Mouse (Mus musculus) forebrain, embryonic 10.5 days (tissue): ENCODE data around the gene Galnt17. TPM values are rescaled to one million over a fixed set of nuclear protein-coding genes. Genes with fewer than 3 reads are reported as not detected.

Experiments
- DNase-seq: peaks from one replicate; pipeline ENCODE4 v3.0.0-alpha.2; 2017; ENCODE audit warnings: low spot score; ENCODE audit errors: extremely low spot score
- H3K27ac ChIP-seq: fragments of 300-500 bp; sonication (generic); 2 replicates; pipeline ENCODE4 v1.5.1; 2016; ENCODE audit warnings: mild to moderate bottlenecking
- H3K27me3 ChIP-seq: fragments of 300-500 bp; sonication (generic); 2 replicates; pipeline ENCODE4 v1.6.1; 2016; ENCODE audit warnings: mild to moderate bottlenecking; ENCODE audit not compliant: poor library complexity, severe bottlenecking
- H3K36me3 ChIP-seq: fragments of 300-500 bp; sonication (generic); replicated peaks from 2 replicates; pipeline ENCODE4 v1.6.1; 2016; ENCODE audit warnings: mild to moderate bottlenecking, moderate library complexity
- H3K4me1 ChIP-seq: fragments of 300-500 bp; sonication (generic); 2 replicates; pipeline ENCODE4 v1.6.1; 2016
- H3K4me3 ChIP-seq: fragments of 300-500 bp; sonication (generic); 2 replicates; pipeline ENCODE4 v1.5.1; 2016; ENCODE audit warnings: mild to moderate bottlenecking, moderate library complexity
- H3K9me3 ChIP-seq: fragments of 300-500 bp; sonication (generic); 2 replicates; pipeline ENCODE4 v1.6.1; 2016; ENCODE audit warnings: mild to moderate bottlenecking, moderate library complexity
- WGBS: fragments of 180-500 bp; shearing (Covaris S2); methylation state at CpG from one replicate; pipeline ENCODE4 v1.1.7; 2016; 5-methylcytosine and 5-hydroxymethylcytosine counted together
- polyA plus RNA-seq: library from polyadenylated mRNA; unstranded; fragments of >200 nt; fragmentation: Nextera tagmentation; extraction: Ambion mirVana; gene quantifications from 2 replicates; pipeline ENCODE4 v1.2.1, GENCODE M21; 2016

Galnt17 gene
- polyA plus RNA-seq, 1 experiment from 2014 or later: 0.98 TPM

DNA sequence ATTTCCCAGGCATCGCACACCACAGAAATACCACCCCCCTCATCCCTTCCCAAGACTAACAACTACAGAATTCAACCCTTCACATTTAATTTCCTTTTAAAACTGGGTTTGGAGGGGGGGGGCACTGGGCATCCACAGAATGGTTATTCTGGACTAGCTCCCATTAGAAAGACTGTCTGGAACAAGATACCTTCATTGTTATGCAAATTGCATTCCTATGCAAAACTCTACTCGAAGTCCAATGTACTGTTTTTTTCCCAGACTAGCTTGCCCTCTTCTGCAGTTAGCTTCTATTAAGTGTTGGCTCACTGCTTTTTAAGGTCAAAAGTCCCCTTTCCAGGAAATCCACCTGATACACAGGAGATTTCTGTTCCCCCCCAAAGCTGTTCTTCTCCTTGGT lies 131.1 kb downstream of the Galnt17 start:
- H3K4me3 ChIP-seq: no peak overlapping the region
- H3K36me3 ChIP-seq: no peaks in the 10 kb centered on the region
- peak overlapping the region; percentile 20; the same call in 1 of the 2 replicates for H3K27ac ChIP-seq
- H3K4me1 ChIP-seq: peaks cover 14% of the 10 kb centered on the region
- WGBS: 45% methylated on average over 2 of the region's 2 CpGs
- no peaks in the 10 kb centered on the region for H3K9me3 ChIP-seq
- DNase-seq: no peak
- H3K27me3 ChIP-seq: no peaks in the 10 kb centered on the region

DNA sequence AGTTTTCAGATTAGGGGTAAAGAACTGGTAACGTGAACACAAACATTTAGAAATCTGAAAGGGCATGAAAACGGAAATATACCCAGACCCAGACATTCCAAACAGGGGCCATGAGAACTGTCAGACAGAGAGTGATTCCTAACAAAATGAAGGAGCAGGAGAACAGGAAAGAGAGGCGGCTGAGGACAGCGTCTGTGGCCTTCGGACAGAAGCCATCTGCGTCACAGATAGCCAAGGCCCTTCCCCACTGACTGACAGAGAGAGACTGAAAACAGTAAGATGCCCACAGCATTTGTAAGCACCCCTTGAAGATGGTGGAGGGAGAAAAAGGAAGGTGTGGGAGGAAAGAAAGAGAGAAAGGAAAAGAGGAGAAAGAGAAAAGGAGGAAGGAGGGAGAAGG lies 139.1 kb downstream of the Galnt17 start:
- no peak overlapping the region for H3K27ac ChIP-seq
- 86% methylated on average over 6 of the region's 6 CpGs for WGBS
- H3K36me3 ChIP-seq: no peaks in the 10 kb centered on the region
- H3K9me3 ChIP-seq: no peaks in the 10 kb centered on the region
- DNase-seq: no peak
- H3K4me1 ChIP-seq: peaks cover 5% of the 10 kb centered on the region; the same call in 1 of the 2 replicates
- no peak overlapping the region for H3K4me3 ChIP-seq
- H3K27me3 ChIP-seq: no peaks in the 10 kb centered on the region

DNA sequence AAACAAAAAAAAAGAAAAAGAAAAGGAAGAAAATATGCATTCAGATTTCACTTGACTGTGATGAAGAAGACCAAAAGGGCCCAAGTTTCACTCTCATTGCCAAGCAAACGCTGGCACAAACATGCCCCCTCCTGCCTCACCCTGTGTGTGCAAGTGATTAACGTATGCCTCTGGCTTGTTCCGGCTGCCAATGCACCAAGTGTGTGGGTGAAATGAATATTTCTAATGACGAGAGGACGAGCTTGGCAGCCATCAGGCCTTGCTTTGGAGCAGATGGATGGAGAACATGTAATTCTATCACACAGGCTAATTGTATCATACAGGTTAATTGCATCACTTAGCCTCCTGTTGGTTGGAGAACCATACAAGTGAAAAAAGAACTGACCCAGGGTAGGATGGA lies 140.9 kb downstream of the Galnt17 start:
- no peak for DNase-seq
- 87% methylated on average over 5 of the region's 5 CpGs for WGBS

DNA sequence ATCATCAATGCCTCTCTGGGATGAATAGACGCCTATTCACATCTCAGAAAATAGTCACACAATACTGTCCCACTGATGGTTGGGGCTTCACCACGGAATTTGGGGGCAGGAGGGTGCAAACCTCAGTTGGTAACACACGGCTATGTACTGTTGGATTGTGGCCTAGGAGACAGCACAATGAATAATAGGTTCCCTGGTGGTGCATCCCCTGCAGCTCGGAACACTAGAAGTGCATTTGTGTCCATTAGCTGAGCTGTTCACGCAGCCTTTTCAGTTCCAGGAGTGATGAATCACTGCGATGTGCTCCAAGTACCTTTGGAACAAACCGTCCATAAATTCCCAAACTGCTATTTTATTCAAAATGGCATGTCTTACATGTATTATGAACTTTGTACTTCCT lies 142.6 kb downstream of the Galnt17 start:
- DNase-seq: no peak
- no peak overlapping the region for H3K27ac ChIP-seq
- H3K27me3 ChIP-seq: no peaks in the 10 kb centered on the region
- no peak overlapping the region for H3K4me3 ChIP-seq
- H3K4me1 ChIP-seq: peaks cover 5% of the 10 kb centered on the region; the same call in 1 of the 2 replicates
- 73% methylated on average over 7 of the region's 7 CpGs for WGBS
- no peaks in the 10 kb centered on the region for H3K9me3 ChIP-seq
- H3K36me3 ChIP-seq: no peaks in the 10 kb centered on the region

More for the DNA sequence above, 140.9 kb downstream of the Galnt17 start:
- Histone ChIP-seq H3K27me3 (no peaks in the 10 kb centered on the region), H3K36me3 (no peaks in the 10 kb centered on the region), H3K9me3 (no peaks in the 10 kb centered on the region), H3K27ac (no peak overlapping the region), H3K4me3 (no peak overlapping the region), H3K4me1 (peaks cover 5% of the 10 kb centered on the region; the same call in 1 of the 2 replicates)

DNA sequence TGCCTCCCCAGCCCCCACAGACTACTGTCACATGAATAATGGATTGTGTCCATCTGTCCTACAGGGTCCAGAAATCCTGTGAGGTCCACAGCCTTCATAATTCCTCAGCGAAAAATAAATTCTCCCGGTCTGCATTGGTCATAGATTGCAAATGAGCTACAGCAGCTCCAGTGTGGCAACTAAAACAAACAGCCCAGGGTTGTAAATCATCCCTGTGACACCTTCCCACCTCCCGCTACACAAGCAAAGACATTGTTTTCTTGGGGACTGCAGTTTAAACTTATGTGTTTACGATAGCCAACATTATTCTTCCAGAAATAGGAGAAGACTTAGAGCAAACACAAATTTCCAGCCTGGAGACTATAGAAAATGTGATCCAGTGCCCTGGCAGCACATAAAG lies 150.4 kb downstream of the Galnt17 start:
- no peaks in the 10 kb centered on the region for H3K27me3 ChIP-seq
- no peak for DNase-seq
- H3K36me3 ChIP-seq: no peaks in the 10 kb centered on the region
- WGBS: 94% methylated on average over 4 of the region's 4 CpGs
- H3K9me3 ChIP-seq: no peaks in the 10 kb centered on the region
- no peak overlapping the region for H3K27ac ChIP-seq
- no peaks in the 10 kb centered on the region for H3K4me1 ChIP-seq
- H3K4me3 ChIP-seq: no peak overlapping the region

DNA sequence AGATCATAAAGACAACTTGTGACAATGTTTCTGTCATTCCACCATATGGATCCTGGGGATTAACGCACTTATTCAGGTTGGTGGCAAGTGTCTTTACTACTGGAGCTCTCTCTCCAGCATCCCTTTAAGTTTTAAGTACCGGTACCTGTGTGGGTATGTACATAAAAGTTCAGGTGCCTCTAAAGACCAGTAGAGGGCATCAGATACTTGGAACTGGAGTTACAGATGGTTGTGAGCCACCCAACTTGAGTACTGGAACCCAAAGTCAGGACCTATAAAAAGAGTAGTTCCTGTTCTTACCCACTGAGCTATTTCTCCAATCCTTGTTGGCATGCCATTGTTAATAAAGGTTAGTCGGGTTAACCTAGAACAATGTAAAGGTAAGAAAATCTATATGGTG lies 152.0 kb downstream of the Galnt17 start:
- no peaks in the 10 kb centered on the region for H3K27me3 ChIP-seq
- H3K36me3 ChIP-seq: no peaks in the 10 kb centered on the region
- 73% methylated on average over 3 of the region's 3 CpGs for WGBS
- H3K9me3 ChIP-seq: no peaks in the 10 kb centered on the region
- H3K4me1 ChIP-seq: no peaks in the 10 kb centered on the region
- H3K27ac ChIP-seq: no peak overlapping the region
- H3K4me3 ChIP-seq: no peak overlapping the region
- no peak for DNase-seq

DNA sequence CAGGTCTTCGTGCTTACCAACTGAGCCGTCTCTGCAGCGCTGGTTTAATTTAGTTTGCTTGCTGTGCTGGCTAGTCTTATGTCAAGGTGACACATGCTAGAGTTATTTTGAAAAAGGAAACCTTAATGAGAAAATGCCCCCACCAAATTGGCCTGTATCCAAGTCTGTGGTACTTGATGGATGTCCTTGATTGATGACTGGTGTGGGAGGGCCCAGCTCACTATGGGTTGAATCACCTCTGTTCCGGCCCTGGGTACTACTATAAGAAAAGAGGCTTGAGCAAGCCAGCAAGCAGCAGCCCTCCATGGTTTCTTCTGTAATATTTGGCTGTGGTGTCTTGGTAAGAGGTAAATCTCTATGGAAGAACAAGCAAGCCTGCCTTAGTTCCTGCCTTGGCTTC lies 165.7 kb downstream of the Galnt17 start:
- no peak for DNase-seq
- Histone ChIP-seq H3K36me3 (no peaks in the 10 kb centered on the region), H3K4me3 (no peak overlapping the region), H3K27me3 (no peaks in the 10 kb centered on the region), H3K9me3 (no peaks in the 10 kb centered on the region), H3K4me1 (no peaks in the 10 kb centered on the region), H3K27ac (no peak overlapping the region)
- 91% methylated on average over 4 of the region's 4 CpGs for WGBS

DNA sequence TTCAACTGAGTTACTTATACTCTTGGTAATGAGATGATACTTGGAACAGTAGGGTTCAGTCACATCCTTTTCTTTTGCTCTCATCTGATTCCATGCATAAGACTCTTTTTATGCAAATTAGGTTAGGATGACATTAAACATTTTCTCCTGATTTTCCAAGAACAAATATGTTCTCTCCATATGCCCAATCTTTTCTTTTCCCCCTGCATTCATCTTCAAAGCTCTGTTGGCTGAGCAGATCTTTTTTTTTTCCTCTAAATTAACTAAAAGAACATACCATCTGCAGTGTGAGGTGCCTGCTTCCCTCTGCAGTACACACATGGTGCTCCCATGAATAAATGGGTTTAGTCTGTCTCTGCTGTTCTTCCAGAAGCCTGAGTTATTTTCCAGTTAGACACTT lies 173.5 kb downstream of the Galnt17 start:
- Histone ChIP-seq H3K4me1 (peaks cover 6% of the 10 kb centered on the region), H3K9me3 (no peaks in the 10 kb centered on the region), H3K27me3 (no peaks in the 10 kb centered on the region), H3K27ac (no peak overlapping the region), H3K4me3 (no peak overlapping the region), H3K36me3 (no peaks in the 10 kb centered on the region)
- DNase-seq: no peak

DNA sequence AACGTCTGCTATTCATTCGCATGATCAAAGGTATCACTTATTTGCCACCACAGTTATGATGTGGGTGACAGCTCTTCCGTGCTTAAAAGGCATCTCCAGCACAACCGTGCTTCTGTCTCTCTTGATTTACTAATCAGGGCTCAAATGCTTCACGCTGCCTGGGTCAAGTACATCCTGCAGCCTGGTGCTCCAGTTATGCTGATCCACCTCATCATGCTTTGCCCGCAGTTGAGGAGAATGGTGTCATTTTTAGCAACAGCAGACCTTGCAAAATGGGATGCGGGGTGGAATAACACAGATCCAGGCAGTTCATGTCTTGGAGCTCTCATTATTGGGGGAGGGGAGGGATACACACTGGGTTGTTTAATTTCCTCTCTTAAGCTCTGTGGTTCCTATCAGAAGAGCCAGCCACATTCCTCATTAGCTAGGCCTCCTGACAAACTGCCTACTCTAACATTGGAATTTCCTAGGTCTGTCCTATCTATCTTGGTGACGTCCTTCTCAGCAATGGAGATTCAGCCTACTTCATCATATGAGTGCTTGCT lies 187.9 kb downstream of the Galnt17 start:
- 90% methylated on average over 8 of the region's 8 CpGs for WGBS
- no peak overlapping the region for H3K4me3 ChIP-seq

DNA sequence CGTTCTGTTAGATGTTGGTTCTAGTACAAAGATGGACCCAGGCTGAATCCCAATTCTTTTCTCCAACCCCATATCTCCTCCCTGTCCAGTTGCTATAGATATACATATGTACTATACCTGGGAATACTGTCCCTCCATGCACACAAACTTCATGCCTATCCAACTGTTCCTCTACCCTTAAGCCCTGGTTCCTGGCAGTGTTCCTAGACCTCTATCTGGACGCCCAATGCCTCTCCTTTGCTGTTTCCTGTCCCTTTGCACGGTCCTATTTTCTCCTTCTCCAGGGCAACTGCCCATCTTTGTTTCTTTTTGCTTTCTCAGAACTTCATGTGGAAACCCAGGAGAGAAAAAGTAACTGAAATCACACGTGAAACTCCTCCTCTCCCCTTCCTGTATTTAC lies 188.4 kb downstream of the Galnt17 start:
- Histone ChIP-seq H3K4me3 (no peak overlapping the region), H3K27ac (no peak overlapping the region), H3K27me3 (no peaks in the 10 kb centered on the region), H3K4me1 (no peaks in the 10 kb centered on the region), H3K9me3 (no peaks in the 10 kb centered on the region), H3K36me3 (no peaks in the 10 kb centered on the region)
- DNase-seq: no peak
- WGBS: 82% methylated on average over 4 of the region's 4 CpGs

More for the DNA sequence above, 187.9 kb downstream of the Galnt17 start:
- Histone ChIP-seq H3K4me1 (no peaks in the 10 kb centered on the region), H3K36me3 (no peaks in the 10 kb centered on the region), H3K9me3 (no peaks in the 10 kb centered on the region), H3K27ac (no peak overlapping the region), H3K27me3 (no peaks in the 10 kb centered on the region)
- DNase-seq: no peak

DNA sequence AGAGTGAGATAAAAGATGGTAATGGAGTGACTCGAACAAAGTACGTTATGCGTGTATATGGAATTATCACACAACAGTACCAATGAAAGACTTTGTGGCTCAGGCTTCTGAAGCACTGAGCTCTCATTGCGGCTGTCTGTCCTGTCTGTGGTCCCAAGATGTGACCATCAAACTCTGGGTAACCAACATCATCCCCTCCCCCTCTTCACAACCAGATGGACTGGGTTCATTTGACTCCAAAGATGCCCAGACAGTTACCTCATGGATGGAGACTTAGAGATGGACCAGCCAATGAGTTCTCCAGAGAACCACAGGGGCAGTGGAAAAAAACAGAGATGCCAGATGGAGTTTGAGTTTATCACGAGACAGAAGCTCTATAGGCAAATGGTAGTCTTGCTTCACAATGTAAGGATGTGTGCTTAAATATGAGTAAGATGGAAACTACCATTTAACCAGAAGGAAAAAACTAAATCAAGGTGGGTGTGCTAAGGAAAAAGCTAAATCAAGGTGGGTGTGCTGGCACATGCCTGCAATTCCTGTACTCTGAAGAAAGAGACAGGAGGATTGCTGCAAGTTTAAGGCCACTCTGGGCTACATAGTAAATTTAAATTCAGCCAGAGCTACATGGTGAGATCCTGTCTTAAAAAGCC lies 190.8 kb downstream of the Galnt17 start:
- no peak overlapping the region for H3K4me3 ChIP-seq
- no peaks in the 10 kb centered on the region for H3K36me3 ChIP-seq
- 90% methylated on average over 5 of the region's 5 CpGs for WGBS
- H3K9me3 ChIP-seq: no peaks in the 10 kb centered on the region
- H3K4me1 ChIP-seq: no peaks in the 10 kb centered on the region
- no peak for DNase-seq
- H3K27me3 ChIP-seq: no peaks in the 10 kb centered on the region
- H3K27ac ChIP-seq: no peak overlapping the region

DNA sequence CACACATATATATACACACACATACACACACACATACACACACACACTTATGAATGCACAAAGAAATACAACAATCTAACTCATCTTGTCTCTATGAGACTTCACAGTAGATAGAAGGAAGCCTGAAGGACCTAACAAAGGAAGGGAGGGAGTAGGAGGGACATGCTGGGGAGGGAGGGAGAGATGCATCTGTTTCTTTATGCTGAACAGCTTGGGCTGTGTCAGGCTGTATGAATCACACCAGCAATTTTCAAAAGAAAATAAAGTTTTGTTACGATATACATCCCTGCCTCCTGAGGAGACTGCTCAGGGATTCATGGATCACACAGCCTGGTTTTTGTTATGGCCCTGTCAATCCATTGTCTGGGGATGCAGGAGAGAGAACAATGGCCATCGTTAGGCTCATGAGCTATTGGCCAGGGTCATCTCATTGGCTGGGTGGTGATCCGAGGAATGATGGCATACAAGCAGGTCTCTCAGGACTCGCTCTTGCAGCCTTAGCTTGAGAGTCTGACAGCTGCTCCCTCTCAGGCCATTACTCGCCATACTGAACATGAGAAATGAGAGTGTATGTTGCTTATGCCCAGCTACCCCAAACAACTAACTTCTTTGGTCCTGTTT lies 194.3 kb downstream of the Galnt17 start:
- H3K27ac ChIP-seq: no peak overlapping the region
- H3K9me3 ChIP-seq: peaks cover 8% of the 10 kb centered on the region
- WGBS: 63% methylated on average over 5 of the region's 5 CpGs
- no peaks in the 10 kb centered on the region for H3K36me3 ChIP-seq
- no peaks in the 10 kb centered on the region for H3K27me3 ChIP-seq
- H3K4me1 ChIP-seq: no peaks in the 10 kb centered on the region
- DNase-seq: no peak
- H3K4me3 ChIP-seq: no peak overlapping the region

DNA sequence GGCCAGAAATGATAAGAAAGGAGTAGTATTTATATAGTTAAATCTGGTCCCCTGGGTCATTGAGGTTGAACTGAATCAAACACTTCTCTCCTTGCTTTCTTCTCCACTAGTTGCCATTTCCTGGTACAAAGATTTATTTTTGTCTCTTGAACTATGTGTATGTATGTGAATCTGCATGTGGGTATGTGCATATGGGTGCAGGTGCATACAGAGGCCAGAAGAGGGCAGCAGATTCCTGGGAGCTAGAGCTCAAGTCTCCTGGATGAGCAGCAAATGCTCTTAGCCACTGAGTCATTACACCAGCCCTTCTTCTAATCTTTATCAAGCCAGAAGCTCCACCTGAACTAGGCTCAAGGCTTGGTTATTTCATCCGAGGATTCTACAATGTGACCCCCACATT lies 201.1 kb downstream of the Galnt17 start:
- Histone ChIP-seq H3K27ac (no peak overlapping the region), H3K27me3 (no peaks in the 10 kb centered on the region), H3K4me3 (no peak overlapping the region), H3K4me1 (no peaks in the 10 kb centered on the region), H3K9me3 (peaks cover 19% of the 10 kb centered on the region), H3K36me3 (no peaks in the 10 kb centered on the region)
- WGBS: 90% methylated on average over 1 of the region's 1 CpGs
- DNase-seq: no peak
